Mouse (Mus musculus) embryonic fibroblast, embryonic 13.5 days (primary cell): ENCODE results near the gene Trip11.

Source experiments
- CTCF ChIP-seq: IDR thresholded peaks from 2 replicates; pipeline ENCODE4 v1.5.1; 2011; ENCODE audit warnings: mild to moderate bottlenecking, control low read depth, low read length, moderate library complexity, borderline replicate concordance; ENCODE audit not compliant: insufficient read depth
- POLR2A ChIP-seq: IDR thresholded peaks from 2 replicates; pipeline ENCODE4 v1.6.1; 2011; ENCODE audit warnings: low read depth, mild to moderate bottlenecking, control low read depth, low read length, moderate library complexity

DNA sequence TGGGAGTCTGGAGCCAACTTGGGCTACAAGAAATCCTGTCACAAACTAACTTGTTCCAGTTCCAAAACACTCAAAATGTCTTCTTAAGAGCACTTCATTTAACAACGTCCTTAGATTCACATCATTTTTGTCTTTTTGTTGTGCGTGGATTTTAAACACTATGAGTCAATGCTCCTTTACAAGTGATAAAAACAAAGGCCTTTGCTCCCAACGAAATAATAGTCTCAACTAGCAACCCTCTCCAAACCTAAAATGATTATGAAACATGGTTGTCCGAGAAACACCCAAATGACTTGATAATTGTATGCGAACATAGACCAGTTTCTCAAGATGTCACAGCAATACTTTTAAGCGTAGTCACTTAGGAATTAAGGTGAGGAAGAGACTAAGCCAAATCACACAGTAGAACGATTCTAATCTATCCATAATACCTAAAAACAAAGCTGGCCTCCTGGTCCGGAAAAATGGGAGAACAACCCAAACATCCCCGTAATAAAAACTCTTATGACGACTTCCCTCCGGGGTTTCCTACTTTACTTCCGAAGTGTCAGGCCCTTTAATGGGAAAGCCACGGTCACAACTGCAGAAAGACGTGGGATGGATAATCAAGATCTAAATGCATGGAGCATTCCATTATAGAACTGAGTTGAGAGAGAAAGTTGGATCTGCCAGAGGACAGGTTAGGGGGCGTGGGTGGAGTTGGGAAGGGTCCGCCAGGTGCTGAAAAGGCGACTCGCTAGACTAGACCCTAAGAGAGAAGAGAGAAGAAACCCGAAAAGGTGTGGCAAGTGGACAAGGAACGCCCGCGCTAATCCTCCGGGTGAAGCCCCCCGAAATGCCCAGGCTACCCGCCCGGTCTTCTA is 44.2 kb upstream of the Trip11 start:
- TF ChIP-seq CTCF (no peak), POLR2A (no peak)
